Mouse (Mus musculus): ENCODE measurements around the gene Rdm1. TPM values are rescaled to one million over a fixed set of nuclear protein-coding genes. Genes with fewer than 3 reads are reported as not detected.
"Not testable (repeated sequence)": the region's sequence is repeated elsewhere in the genome, so short reads cannot be mapped to it uniquely, and the experiment has no call there.

Gene Rdm1
- polyA plus RNA-seq, 1 experiment: 13.9 TPM

DNA sequence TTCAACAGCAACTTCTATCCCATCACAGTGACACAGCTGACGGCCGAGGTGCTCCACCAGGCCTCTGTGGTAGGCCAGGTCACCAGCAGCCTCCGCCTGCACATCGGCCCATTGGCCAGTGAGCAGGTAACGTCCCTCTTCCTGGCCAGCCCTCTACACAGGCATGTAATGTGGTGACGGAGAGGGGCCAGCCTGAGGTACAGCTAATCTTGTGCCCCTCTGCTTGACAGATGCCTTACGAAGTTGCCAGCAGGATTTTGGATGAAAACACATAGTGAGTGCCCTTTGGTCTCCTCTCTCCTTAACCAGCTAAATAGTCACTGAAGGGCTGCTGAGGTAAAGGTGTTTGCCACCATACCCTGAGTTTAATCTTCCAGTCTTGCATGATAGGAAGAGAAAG lies 38.1 kb upstream of the Rdm1 start:
- H3K27ac ChIP-seq (ENCODE audit: insufficient read depth, low read length): no peak overlapping the region
- DNase-seq: no peak
- no peak for TF ChIP-seq CTCF (IDR thresholded peaks at IDR 0.05; ENCODE audit: borderline replicate concordance, insufficient read depth, low read depth, low read length)
- TF ChIP-seq POLR2A (IDR thresholded peaks at IDR 0.05; ENCODE audit: borderline replicate concordance, insufficient read depth, low read length): no peak
- H3K27me3 ChIP-seq (ENCODE audit: control insufficient read depth, insufficient read depth, low read length): no peaks in the 10 kb centered on the region
- 91% methylated on average over 7 of the region's 7 CpGs for WGBS
- H3K4me1 ChIP-seq (ENCODE audit: control insufficient read depth, insufficient read depth, low read length): no peaks in the 10 kb centered on the region
- H3K4me3 ChIP-seq (replicated peaks; ENCODE audit: insufficient read depth, low read depth, low read length): no peak overlapping the region

- no peaks in the 10 kb centered on the region for H3K4me1 ChIP-seq (ENCODE audit: control insufficient read depth, insufficient read depth, low read length)
- TF ChIP-seq CTCF (IDR thresholded peaks at IDR 0.05; ENCODE audit: borderline replicate concordance, insufficient read depth, low read depth, low read length) (peak; percentile 72; the same call in 1 of the 2 replicates), POLR2A (IDR thresholded peaks at IDR 0.05; ENCODE audit: borderline replicate concordance, insufficient read depth, low read length) (no peak)
- H3K27me3 ChIP-seq (ENCODE audit: control insufficient read depth, insufficient read depth, low read length): no peaks in the 10 kb centered on the region
- DNase-seq: peak; percentile 33 to 52
- H3K4me3 ChIP-seq (replicated peaks; ENCODE audit: insufficient read depth, low read depth, low read length): no peak overlapping the region
- H3K27ac ChIP-seq (ENCODE audit: insufficient read depth, low read length): no peak overlapping the region
- 29% methylated on average over 5 of the region's 5 CpGs for WGBS
These were observed 37.6 kb upstream of the Rdm1 start for GRCm38 (mm10) chr11:101589444-101589843.

GRCm38 (mm10) chr11:101589989-101590624 lies 36.9 kb upstream of the Rdm1 start:
- no peak overlapping the region for H3K27ac ChIP-seq (ENCODE audit: insufficient read depth, low read length)
- no peaks in the 10 kb centered on the region for H3K27me3 ChIP-seq (ENCODE audit: control insufficient read depth, insufficient read depth, low read length)
- no peak for DNase-seq
- TF ChIP-seq POLR2A (IDR thresholded peaks at IDR 0.05; ENCODE audit: borderline replicate concordance, insufficient read depth, low read length) (no peak), CTCF (IDR thresholded peaks at IDR 0.05; ENCODE audit: borderline replicate concordance, insufficient read depth, low read depth, low read length) (no peak)
- H3K4me1 ChIP-seq (ENCODE audit: control insufficient read depth, insufficient read depth, low read length): no peaks in the 10 kb centered on the region
- WGBS: 83% methylated on average over 12 of the region's 12 CpGs
- H3K4me3 ChIP-seq (replicated peaks; ENCODE audit: insufficient read depth, low read depth, low read length): no peak overlapping the region

- Histone ChIP-seq H3K4me1 (ENCODE audit: control insufficient read depth, insufficient read depth, low read length) (no peaks in the 10 kb centered on the region; the same call in 1 of the 2 replicates), H3K27me3 (ENCODE audit: control insufficient read depth, insufficient read depth, low read length) (no peaks in the 10 kb centered on the region), H3K4me3 (replicated peaks; ENCODE audit: insufficient read depth, low read depth, low read length) (no peak within 1 kb of the TSS), H3K27ac (ENCODE audit: insufficient read depth, low read length) (no peak within 1 kb of the TSS)
- TF ChIP-seq CTCF (IDR thresholded peaks at IDR 0.05; ENCODE audit: borderline replicate concordance, insufficient read depth, low read depth, low read length) (no peak), POLR2A (IDR thresholded peaks at IDR 0.05; ENCODE audit: borderline replicate concordance, insufficient read depth, low read length) (no peak)
- WGBS: 26% methylated on average over 6 of the region's 6 CpGs
- DNase-seq: no peak
These were observed 27.8 kb upstream of the Rdm1 start, which contains the start of gene Gm11634 for GRCm38 (mm10) chr11:101599156-101599555. Gene Gm11634, minus strand, starts transcription at chr11:101599256.

GRCm38 (mm10) chr11:101602491-101602890 lies 24.5 kb upstream of the Rdm1 start:
- H3K27me3 ChIP-seq (ENCODE audit: control insufficient read depth, insufficient read depth, low read length): no peaks in the 10 kb centered on the region
- no peak overlapping the region for H3K27ac ChIP-seq (ENCODE audit: insufficient read depth, low read length)
- no peak for TF ChIP-seq POLR2A (IDR thresholded peaks at IDR 0.05; ENCODE audit: borderline replicate concordance, insufficient read depth, low read length)
- no peak for TF ChIP-seq CTCF (IDR thresholded peaks at IDR 0.05; ENCODE audit: borderline replicate concordance, insufficient read depth, low read depth, low read length)
- WGBS: 35% methylated on average over 3 of the region's 3 CpGs
- no peak overlapping the region for H3K4me3 ChIP-seq (replicated peaks; ENCODE audit: insufficient read depth, low read depth, low read length)
- H3K4me1 ChIP-seq (ENCODE audit: control insufficient read depth, insufficient read depth, low read length): no peaks in the 10 kb centered on the region; the same call in 1 of the 2 replicates
- DNase-seq: no peak

DNA sequence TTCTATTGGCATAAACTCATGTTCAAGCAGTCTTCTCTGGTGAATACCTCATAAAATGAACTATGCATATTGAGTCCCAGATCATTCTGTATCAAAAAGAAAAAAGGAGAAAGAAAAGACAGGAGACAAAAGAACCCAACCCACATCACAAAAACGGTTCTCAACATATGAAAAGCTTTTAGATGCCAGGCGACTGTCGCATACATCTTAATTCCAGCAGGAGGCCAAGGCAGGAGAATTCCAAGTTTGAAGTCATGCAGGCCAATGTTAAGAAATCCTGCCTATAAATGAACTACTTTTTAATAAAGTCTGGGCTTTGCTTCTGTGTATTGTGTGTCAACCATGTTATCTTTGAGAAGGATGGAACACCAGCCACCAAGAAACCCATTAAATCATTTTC lies 22.9 kb upstream of the Rdm1 start:
- H3K27ac ChIP-seq (ENCODE audit: insufficient read depth, low read length): no peak overlapping the region
- H3K4me3 ChIP-seq (replicated peaks; ENCODE audit: insufficient read depth, low read depth, low read length): no peak overlapping the region
- TF ChIP-seq CTCF (IDR thresholded peaks at IDR 0.05; ENCODE audit: borderline replicate concordance, insufficient read depth, low read depth, low read length) (no peak), POLR2A (IDR thresholded peaks at IDR 0.05; ENCODE audit: borderline replicate concordance, insufficient read depth, low read length) (no peak)
- H3K27me3 ChIP-seq (ENCODE audit: control insufficient read depth, insufficient read depth, low read length): no peaks in the 10 kb centered on the region
- no peak for DNase-seq
- no peaks in the 10 kb centered on the region; the same call in 1 of the 2 replicates for H3K4me1 ChIP-seq (ENCODE audit: control insufficient read depth, insufficient read depth, low read length)
- WGBS: 17% methylated on average over 3 of the region's 3 CpGs

DNA sequence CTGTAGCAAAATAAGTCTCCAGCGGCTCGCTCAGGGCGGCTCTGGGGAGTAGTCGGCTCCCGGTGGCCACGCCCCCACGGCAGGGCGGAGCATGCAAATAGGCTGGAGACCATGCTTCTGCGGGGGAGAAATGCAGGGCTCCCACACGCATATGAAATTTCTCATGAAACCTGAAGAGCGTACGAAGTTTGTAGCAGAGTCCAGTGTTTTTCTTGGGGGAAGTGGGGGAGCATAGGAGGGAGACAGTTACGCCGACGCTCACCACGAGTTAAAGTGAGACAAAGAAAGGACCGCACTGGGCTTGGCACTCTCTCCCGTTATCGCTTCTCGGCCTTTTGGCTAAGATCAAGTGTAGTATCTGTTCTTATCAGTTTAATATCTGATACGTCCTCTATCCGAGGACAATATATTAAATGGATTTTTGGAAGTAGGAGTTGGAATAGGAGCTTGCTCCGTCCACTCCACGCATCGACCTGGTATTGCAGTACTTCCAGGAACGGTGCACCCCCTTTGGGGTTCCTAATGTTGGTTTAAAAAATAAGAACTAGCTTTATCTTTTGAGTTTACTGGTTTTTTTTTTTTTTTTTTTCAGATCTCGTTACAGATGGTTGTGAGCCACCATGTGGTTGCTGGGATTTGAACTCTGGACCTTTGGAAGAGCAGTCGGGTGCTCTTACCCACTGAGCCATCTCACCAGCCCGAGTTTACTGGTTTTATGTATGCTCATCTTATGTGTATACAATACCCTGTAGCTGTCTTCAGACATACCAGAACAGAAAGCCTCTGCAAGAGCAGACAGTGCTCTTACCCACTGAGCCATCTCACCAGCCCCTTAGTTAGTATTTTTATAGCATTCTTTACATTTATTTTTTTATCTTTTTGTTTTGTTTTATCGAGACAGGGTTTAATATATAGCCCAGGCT lies 22.2 kb upstream of the Rdm1 start:
- not testable (repeated sequence) for H3K27ac ChIP-seq (ENCODE audit: insufficient read depth, low read length); H3K27me3 ChIP-seq (ENCODE audit: control insufficient read depth, insufficient read depth, low read length); H3K4me1 ChIP-seq (ENCODE audit: control insufficient read depth, insufficient read depth, low read length)
- peak; percentile 59 to 60 for DNase-seq
- H3K4me3 ChIP-seq (replicated peaks; ENCODE audit: insufficient read depth, low read depth, low read length): peak overlapping the region; percentile 51
- WGBS: 3% methylated on average over 30 of the region's 30 CpGs

DNA sequence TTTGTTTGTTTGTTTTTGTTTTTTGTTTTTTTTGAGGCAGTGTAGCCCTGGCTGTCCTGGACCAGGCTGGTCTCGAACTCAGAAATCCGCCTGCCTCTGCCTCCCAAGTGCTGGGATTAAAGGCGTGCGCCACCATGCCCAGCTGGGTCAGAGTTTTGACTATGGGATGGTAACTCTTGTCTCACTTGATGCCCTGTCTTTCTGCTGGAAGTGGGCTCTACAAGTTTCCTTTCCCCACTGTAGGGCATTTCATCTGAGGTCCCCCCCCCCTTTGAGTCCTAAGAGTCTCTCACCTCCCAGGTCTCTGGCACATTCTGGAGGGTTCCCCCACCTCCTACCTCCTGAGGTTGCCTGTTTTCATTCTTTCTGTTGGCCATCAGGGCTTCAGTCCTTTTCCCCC lies 19.9 kb upstream of the Rdm1 start:
- H3K27me3 ChIP-seq (ENCODE audit: control insufficient read depth, insufficient read depth, low read length); DNase-seq; H3K27ac ChIP-seq (ENCODE audit: insufficient read depth, low read length); H3K4me3 ChIP-seq (replicated peaks; ENCODE audit: insufficient read depth, low read depth, low read length); H3K4me1 ChIP-seq (ENCODE audit: control insufficient read depth, insufficient read depth, low read length): not testable (repeated sequence)
- WGBS: 90% methylated on average over 4 of the region's 4 CpGs
